Mouse (Mus musculus) lung, embryonic 14.5 days (tissue): ENCODE measurements around the gene Slc39a1. TPM values are rescaled to one million over a fixed set of nuclear protein-coding genes. Genes with fewer than 3 reads are reported as not detected.

Source experiments
- ATAC-seq: fragments of 200-750 bp; cut with Nextera tagmentation; 2 replicates; pipeline ENCODE4 v1.8.0; 2017; ENCODE audit warnings: mild to moderate bottlenecking, moderate TSS enrichment, moderate library complexity; ENCODE audit not compliant: insufficient read depth
- DNase-seq: peaks from one replicate; pipeline ENCODE4 v3.0.0-alpha.2; 2015
- H3K27ac ChIP-seq: fragments of 300-500 bp; sonication (generic); 2 replicates; pipeline ENCODE4 v1.5.1; 2014; ENCODE audit warnings: low read depth, mild to moderate bottlenecking, moderate library complexity
- H3K27me3 ChIP-seq: fragments of 300-500 bp; sonication (generic); 2 replicates; pipeline ENCODE4 v1.6.1; 2014; ENCODE audit warnings: low read length, control low read depth; ENCODE audit not compliant: insufficient read depth
- H3K36me3 ChIP-seq: fragments of 300-500 bp; sonication (generic); 2 replicates; pipeline ENCODE4 v1.6.1; 2014; ENCODE audit warnings: control low read depth; ENCODE audit not compliant: insufficient read depth
- H3K4me1 ChIP-seq: fragments of 300-500 bp; sonication (generic); 2 replicates; pipeline ENCODE4 v1.6.1; 2014; ENCODE audit warnings: antibody characterized with exemption, control low read depth; ENCODE audit not compliant: insufficient read depth
- H3K4me2 ChIP-seq: fragments of 300-500 bp; sonication (generic); 2 replicates; pipeline ENCODE4 v1.6.1; 2014; ENCODE audit warnings: mild to moderate bottlenecking
- H3K4me3 ChIP-seq: fragments of 300-500 bp; sonication (generic); 2 replicates; pipeline ENCODE4 v1.5.1; 2014; ENCODE audit warnings: low read depth, low read length
- H3K9ac ChIP-seq: fragments of 300-500 bp; sonication (generic); 2 replicates; pipeline ENCODE4 v1.6.1; 2014
- H3K9me3 ChIP-seq: fragments of 300-500 bp; sonication (generic); 2 replicates; pipeline ENCODE4 v1.6.1; 2016; ENCODE audit warnings: low read depth, low read length, control low read depth
- CTCF ChIP-seq: IDR thresholded peaks from 2 replicates; pipeline ENCODE4 v1.5.1; 2016; ENCODE audit warnings: antibody characterized with exemption, low read depth
- WGBS: fragments of 180-500 bp; shearing (Covaris S2); extraction: QIAGEN DNeasy Blood & Tissue Kit; methylation state at CpG from one replicate; pipeline ENCODE4 v1.1.7; 2014; 5-methylcytosine and 5-hydroxymethylcytosine counted together
- polyA plus RNA-seq: library from polyadenylated mRNA; unstranded; fragments of >200 nt; fragmentation: Nextera tagmentation; extraction: Ambion mirVana; gene quantifications from 2 replicates; pipeline ENCODE4 v1.2.1, GENCODE M21; 2014

The Slc39a1 gene
- polyA plus RNA-seq, 1 experiment from 2014 or later, result 85.3 TPM

GRCm38 (mm10) chr3:90211475-90212398, 36.2 kb upstream of the Slc39a1 start:
- Histone ChIP-seq H3K9ac (peak overlapping the region; percentile 95), H3K27me3 (no peaks in the 10 kb centered on the region), H3K27ac (no peak overlapping the region), H3K4me1 (peaks cover 18% of the 10 kb centered on the region), H3K9me3 (no peaks in the 10 kb centered on the region), H3K36me3 (peaks cover 55% of the 10 kb centered on the region), H3K4me2 (peak overlapping the region; percentile 98), H3K4me3 (peak overlapping the region; percentile 71)
- WGBS, result 73% methylated on average over 13 of the region's 13 CpGs
- ATAC-seq (no peak), DNase-seq (no peak)
- no peak for TF ChIP-seq CTCF

GRCm38 (mm10) chr3:90212723-90213122, 35.2 kb upstream of the Slc39a1 start:
- DNase-seq, result no peak
- TF ChIP-seq CTCF, result no peak
- Histone ChIP-seq H3K4me3 (peak overlapping the region; percentile 71), H3K4me1 (peaks cover 18% of the 10 kb centered on the region), H3K9ac (peak overlapping the region; percentile 95), H3K9me3 (no peaks in the 10 kb centered on the region), H3K27me3 (no peaks in the 10 kb centered on the region), H3K4me2 (peak overlapping the region; percentile 98), H3K27ac (peak overlapping the region; percentile 90), H3K36me3 (peaks cover 50% of the 10 kb centered on the region)
- ATAC-seq, result no peak
- WGBS, result 8% methylated on average over 5 of the region's 5 CpGs

- ATAC-seq, result peak; percentile 95
- H3K4me1 ChIP-seq, result peaks cover 18% of the 10 kb centered on the region
Measured at GRCm38 (mm10) chr3:90213377-90213866, 34.5 kb upstream of the Slc39a1 start, which contains the start of the genes Rps27 and Rab13. Gene Rps27, minus strand, starts transcription at chr3:90213651. Gene Rab13, plus strand, starts transcription at chr3:90213695.

GRCm38 (mm10) chr3:90213956-90214684, 33.9 kb upstream of the Slc39a1 start:
- DNase-seq, result peak; percentile 40
- Histone ChIP-seq H3K4me1 (peaks cover 18% of the 10 kb centered on the region), H3K36me3 (peaks cover 37% of the 10 kb centered on the region), H3K4me3 (peak overlapping the region; percentile 71), H3K27ac (peak overlapping the region; percentile 90; the same call in 1 of the 2 replicates), H3K27me3 (no peaks in the 10 kb centered on the region), H3K9ac (peak overlapping the region; percentile 50), H3K9me3 (no peaks in the 10 kb centered on the region), H3K4me2 (peak overlapping the region; percentile 98)
- ATAC-seq, result peak; percentile 66; the same call in 1 of the 2 replicates
- 9% methylated on average over 12 of the region's 12 CpGs for WGBS
- no peak for TF ChIP-seq CTCF

More at GRCm38 (mm10) chr3:90213377-90213866, 34.5 kb upstream of the Slc39a1 start, which contains the start of the genes Rps27 and Rab13:
- under 1% methylated on average over 42 of the region's 42 CpGs for WGBS
- peak; percentile 98 for DNase-seq
- Histone ChIP-seq H3K4me3 (peak within 1 kb of the TSS; percentile 71), H3K27ac (peak within 1 kb of the TSS; percentile 90), H3K9ac (peak within 1 kb of the TSS; percentile 95), H3K4me2 (peak within 1 kb of the TSS; percentile 98), H3K36me3 (peaks cover 44% of the 10 kb centered on the region), H3K27me3 (no peaks in the 10 kb centered on the region), H3K9me3 (no peaks in the 10 kb centered on the region)
- no peak for TF ChIP-seq CTCF

GRCm38 (mm10) chr3:90215825-90216380, 32.1 kb upstream of the Slc39a1 start:
- WGBS, result 21% methylated on average over 1 of the region's 1 CpGs

GRCm38 (mm10) chr3:90220088-90220487, 27.9 kb upstream of the Slc39a1 start:
- peak; percentile 68 for TF ChIP-seq CTCF
- Histone ChIP-seq H3K27me3 (no peaks in the 10 kb centered on the region), H3K4me2 (peak overlapping the region; percentile 67), H3K4me3 (peak overlapping the region; percentile 53), H3K27ac (peak overlapping the region; percentile 93), H3K36me3 (peaks cover 19% of the 10 kb centered on the region), H3K9me3 (no peaks in the 10 kb centered on the region), H3K9ac (peak overlapping the region; percentile 72), H3K4me1 (0 out of 2 replicates have a peak, but pooled peaks cover 5% of the 10 kb centered on the region)
- WGBS, result 5% methylated on average over 6 of the region's 6 CpGs
- peak; percentile 45; the same call in 1 of the 2 replicates for ATAC-seq
- DNase-seq, result peak; percentile 77

More at GRCm38 (mm10) chr3:90215825-90216380, 32.1 kb upstream of the Slc39a1 start:
- Histone ChIP-seq H3K27me3 (no peaks in the 10 kb centered on the region), H3K4me2 (no peak overlapping the region), H3K27ac (no peak overlapping the region), H3K36me3 (peaks cover 19% of the 10 kb centered on the region), H3K9me3 (no peaks in the 10 kb centered on the region), H3K4me3 (no peak overlapping the region), H3K9ac (no peak overlapping the region), H3K4me1 (peaks cover 18% of the 10 kb centered on the region)
- ATAC-seq, result no peak
- no peak for DNase-seq
- no peak; the same call in 1 of the 2 replicates for TF ChIP-seq CTCF
